In the genomic region with DNA sequence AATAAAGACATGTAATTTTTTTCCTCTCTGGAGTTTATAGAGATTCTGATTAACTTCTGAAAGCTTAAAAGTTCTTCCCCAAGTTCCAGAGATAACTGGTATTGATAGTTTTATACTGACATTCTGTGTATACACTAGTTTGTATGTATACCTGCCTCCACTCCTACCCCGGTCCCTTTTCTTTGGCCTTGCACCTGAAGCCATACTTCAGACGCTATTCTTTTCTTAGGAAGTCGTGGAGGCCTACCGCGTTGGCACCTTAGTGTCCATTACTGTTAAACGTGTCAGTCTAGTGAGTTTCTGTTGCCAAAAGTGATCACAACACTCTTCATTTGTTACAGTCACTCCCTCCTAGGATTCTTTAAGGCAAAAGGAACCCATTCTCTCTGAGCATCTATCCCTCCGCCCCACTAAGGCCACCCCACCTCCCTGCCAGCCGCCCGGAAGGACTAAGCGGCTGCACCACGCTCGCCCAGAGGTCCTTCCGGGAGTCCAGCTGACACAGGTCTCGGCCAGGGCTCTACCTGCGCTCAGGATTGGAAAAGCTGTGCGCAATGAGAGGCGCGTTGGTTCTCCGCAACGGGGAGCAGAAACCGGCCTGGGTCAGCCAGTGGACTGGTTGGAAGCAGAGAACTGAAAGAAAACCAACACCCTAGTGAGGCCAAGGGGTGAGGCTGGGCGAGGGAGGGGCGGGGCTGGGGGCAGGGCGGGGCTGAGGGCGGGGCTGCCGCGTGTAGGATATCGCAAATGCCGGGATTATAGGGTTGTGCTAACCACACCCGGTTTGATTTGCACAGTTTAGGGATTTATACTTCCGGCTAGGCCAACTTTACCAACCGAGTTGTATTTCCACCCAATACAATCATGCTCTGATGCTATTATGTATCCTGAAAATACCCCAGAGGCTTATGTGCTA, we compare ENCODE assay signal across 8 mouse cellular contexts. TPM values are rescaled to one million over a fixed set of nuclear protein-coding genes. Genes with fewer than 3 reads are reported as not detected.
DNase-seq lines count a peak whose midpoint lies in the region; ATAC-seq and TF ChIP-seq lines count a peak whose summit lies in the region.

Tep1 (minus strand) TSS at position 672 of the 916 bp plus-strand sequence.

- H3K27ac ChIP-seq in CH12.LX (ENCODE audit: insufficient read depth, low read depth), result peak within 1 kb of the TSS; percentile 89
- peak within 1 kb of the TSS; percentile 59 to 88 for H3K27ac ChIP-seq in heart, embryonic 14.5 days (replicated peaks in 1 of 2; ENCODE audit: control insufficient read depth in 1 of 2, insufficient read depth in 1 of 2, low read depth in 2 of 2, low read length in 2 of 2)
- no peak within 1 kb of the TSS for H3K27ac ChIP-seq in liver, embryonic 14.5 days
- peak within 1 kb of the TSS; percentile 77 for H3K27ac ChIP-seq in stomach, embryonic 15.5 days

- peak within 1 kb of the TSS; percentile 77 for H3K4me2 ChIP-seq in CH12.LX (ENCODE audit: insufficient read depth, low read depth, poor library complexity, severe bottlenecking)
- H3K4me2 ChIP-seq in heart, embryonic 14.5 days (ENCODE audit: low read length), result peak within 1 kb of the TSS; percentile 60
- H3K4me2 ChIP-seq in liver, embryonic 14.5 days (ENCODE audit: low read depth), result peak within 1 kb of the TSS; percentile 70
- peak within 1 kb of the TSS; percentile 59 for H3K4me2 ChIP-seq in stomach, embryonic 15.5 days

- H3K9ac ChIP-seq in CH12.LX (ENCODE audit: insufficient read depth, low read depth), result peak within 1 kb of the TSS; percentile 92
- H3K9ac ChIP-seq in heart, embryonic 14.5 days (ENCODE audit: low read length), result peak within 1 kb of the TSS; percentile 63
- peak within 1 kb of the TSS; percentile 47 for H3K9ac ChIP-seq in liver, embryonic 14.5 days (replicated peaks)
- peak within 1 kb of the TSS; percentile 35; the same call in 1 of the 2 replicates for H3K9ac ChIP-seq in stomach, embryonic 15.5 days

- H3K79me2 ChIP-seq in CH12.LX (replicated peaks; ENCODE audit: control insufficient read depth, extremely low read depth, insufficient read depth, poor library complexity, severe bottlenecking), result no peaks in the 10 kb centered on the region; the same call in 1 of the 2 replicates

- peaks cover 0 to 25% of the 10 kb centered on the region in 2 experiments; a peak in 2 of 4 replicates for H3K4me1 ChIP-seq in CH12.LX (ENCODE audit: control insufficient read depth in 1 of 2, insufficient read depth in 2 of 2)
- H3K4me1 ChIP-seq in heart, embryonic 14.5 days (ENCODE audit: control insufficient read depth in 2 of 2, insufficient read depth in 2 of 2, low read length in 2 of 2), result peaks cover 2 to 3% of the 10 kb centered on the region in 2 experiments; a peak in 1 of 4 replicates
- H3K4me1 ChIP-seq in liver, embryonic 14.5 days (replicated peaks; ENCODE audit: control insufficient read depth in 2 of 2, insufficient read depth in 2 of 2, low read length in 1 of 2), result peaks cover 0 to 11% of the 10 kb centered on the region in 2 experiments; a peak in 2 of 4 replicates
- 0 out of 2 replicates have a peak, but pooled peaks cover 4% of the 10 kb centered on the region for H3K4me1 ChIP-seq in stomach, embryonic 15.5 days

- no peak for TF ChIP-seq CTCF in CH12.LX (conservative IDR thresholded peaks at IDR 0.05 in 1 of 2, IDR thresholded peaks at IDR 0.05 in 1 of 2; ENCODE audit: low read depth in 2 of 2, low read length in 2 of 2)
- TF ChIP-seq CTCF in liver, embryonic 14.5 days (IDR thresholded peaks at IDR 0.05; ENCODE audit: low read depth), result no peak

- H3K27me3 ChIP-seq in CH12.LX (replicated peaks), result no peaks in the 10 kb centered on the region
- no peaks in the 10 kb centered on the region for H3K27me3 ChIP-seq in heart, embryonic 14.5 days (ENCODE audit: control insufficient read depth, insufficient read depth, low read length)
- H3K27me3 ChIP-seq in liver, embryonic 14.5 days (ENCODE audit: control insufficient read depth, insufficient read depth, low read length), result no peaks in the 10 kb centered on the region
- H3K27me3 ChIP-seq in stomach, embryonic 15.5 days (replicated peaks), result no peaks in the 10 kb centered on the region

- TF ChIP-seq EP300 in CH12.LX (IDR thresholded peaks at IDR 0.05; ENCODE audit: low read length), result no peak
- TF ChIP-seq EP300 in liver, embryonic 14.5 days (IDR thresholded peaks at IDR 0.05; ENCODE audit: low read depth), result no peak

- 7% methylated on average over 32 of the region's 32 CpGs for WGBS in heart, embryonic 14.5 days
- WGBS in liver, embryonic 14.5 days (ENCODE audit: insufficient replicate concordance), result 4% methylated on average over 32 of the region's 32 CpGs
- 5% methylated on average over 32 of the region's 32 CpGs for WGBS in stomach, embryonic 15.5 days

- no peaks in the 10 kb centered on the region for H3K9me3 ChIP-seq in CH12.LX (replicated peaks; ENCODE audit: low read length)
- H3K9me3 ChIP-seq in heart, embryonic 14.5 days (ENCODE audit: control insufficient read depth, low read length), result no peaks in the 10 kb centered on the region
- no peaks in the 10 kb centered on the region for H3K9me3 ChIP-seq in liver, embryonic 14.5 days (ENCODE audit: control insufficient read depth, low read length)
- no peaks in the 10 kb centered on the region for H3K9me3 ChIP-seq in stomach, embryonic 15.5 days

- dilution Hi-C loops in CH12.LX (cut with MboI; ENCODE audit: extremely low pct_ligation_motif_present, extremely low pct_unique_long_range_greater_than_20kb, low sequenced_read_pairs), result no loop called here

- H3K4me3 ChIP-seq in CH12.LX (replicated peaks in 1 of 3; ENCODE audit: low read depth in 2 of 3, low read length in 2 of 3, poor library complexity in 1 of 3), result peak within 1 kb of the TSS; percentile 74 to 97 (median 80)
- H3K4me3 ChIP-seq in heart, embryonic 14.5 days (ENCODE audit: control insufficient read depth in 1 of 2, insufficient read depth in 1 of 2, low read depth in 1 of 2, low read length in 2 of 2), result peak within 1 kb of the TSS; percentile 53 to 97
- peak within 1 kb of the TSS; percentile 61 to 69 for H3K4me3 ChIP-seq in liver, embryonic 14.5 days (ENCODE audit: insufficient read depth in 1 of 2, low read depth in 2 of 2, low read length in 2 of 2)
- H3K4me3 ChIP-seq in stomach, embryonic 15.5 days (replicated peaks), result peak within 1 kb of the TSS; percentile 57

- TF ChIP-seq POLR2A in CH12.LX (IDR thresholded peaks at IDR 0.05; ENCODE audit: low read depth, low read length), result peak; percentile 75

- peak; percentile 76 for ATAC-seq in heart, embryonic 14.5 days (ENCODE audit: insufficient number of reproducible peaks, insufficient read depth, low FRiP score, low read depth)
- peak; percentile 89 for ATAC-seq in liver, embryonic 14.5 days (ENCODE audit: insufficient read depth)
- ATAC-seq in stomach, embryonic 15.5 days (ENCODE audit: insufficient read depth, low FRiP score, low read depth), result peak; percentile 92

- peak; percentile 85 for DNase-seq in CH12.LX (ENCODE audit: extremely low read depth)
- DNase-seq in c-Kit-negative CD71-positive TER-119-positive erythroid progenitor cells, embryonic 14.5 days (ENCODE audit: low read depth, low spot score), result peak; percentile 13
- peak; percentile 51 for DNase-seq in fibroblast of lung, adult 2 months (ENCODE audit: low read depth)
- DNase-seq in kidney, postnatal 10 days, result peak; percentile 78
- DNase-seq in liver, embryonic 14.5 days (ENCODE audit: low read depth in 3 of 3, low spot score in 3 of 3), result peak; percentile 31 to 38 (median 32)
- peak; percentile 83 for DNase-seq in neural tube, embryonic 10.5 days (ENCODE audit: extremely low spot score, low spot score)

- H3K36me3 ChIP-seq in CH12.LX (replicated peaks in 1 of 2; ENCODE audit: control insufficient read depth in 1 of 2, insufficient read depth in 1 of 2, low read length in 1 of 2), result peaks cover 9 to 31% of the 10 kb centered on the region in 2 experiments
- H3K36me3 ChIP-seq in heart, embryonic 14.5 days (ENCODE audit: control insufficient read depth, insufficient read depth, low read length), result peaks cover 7% of the 10 kb centered on the region; the same call in 1 of the 2 replicates
- no peaks in the 10 kb centered on the region for H3K36me3 ChIP-seq in liver, embryonic 14.5 days (replicated peaks; ENCODE audit: control insufficient read depth, insufficient read depth, low read depth)
- peaks cover 3% of the 10 kb centered on the region; the same call in 1 of the 2 replicates for H3K36me3 ChIP-seq in stomach, embryonic 15.5 days

- in situ Hi-C loops in CH12.LX (cut with MboI; ENCODE audit: low pct_ligation_motif_present, low pct_unique_long_range_greater_than_20kb, low sequenced_read_pairs), result no loop called here

- no peak for TF ChIP-seq RAD21 in CH12.LX (IDR thresholded peaks at IDR 0.05; ENCODE audit: low read depth, low read length)

TF ChIP-seq in CH12.LX, 34 proteins besides CTCF, POLR2A, EP300 and RAD21:
- TF ChIP-seq MXI1 (IDR thresholded peaks at IDR 0.05; ENCODE audit: low read depth, low read length), result peak; percentile 67; the same call in 1 of the 2 replicates
- peak; percentile 76 for TF ChIP-seq ELF1 (IDR thresholded peaks at IDR 0.05; ENCODE audit: low read depth, low read length)
- peak; percentile 78 for TF ChIP-seq TCF12 (IDR thresholded peaks at IDR 0.05; ENCODE audit: low read depth, low read length)
- peak; percentile 82 for TF ChIP-seq HCFC1 (IDR thresholded peaks at IDR 0.05; ENCODE audit: low read depth, low read length)
- TF ChIP-seq IRF4 (IDR thresholded peaks at IDR 0.05; ENCODE audit: low read depth, low read length), result peak; percentile 29; the same call in 1 of the 2 replicates
- TF ChIP-seq MYC (IDR thresholded peaks at IDR 0.05; ENCODE audit: low read depth, low read length), result no peak
- TF ChIP-seq USF1 (IDR thresholded peaks at IDR 0.05; ENCODE audit: low read depth, low read length), result no peak
- 0 out of 2 replicates have a peak, but pooled peaks have one; percentile 37 for TF ChIP-seq MAX (IDR thresholded peaks at IDR 0.05; ENCODE audit: low read length)
- peak; percentile 55; the same call in 1 of the 2 replicates for TF ChIP-seq MAZ (IDR thresholded peaks at IDR 0.05; ENCODE audit: low read depth, low read length)
- peak; percentile 70 for TF ChIP-seq NELFE (IDR thresholded peaks at IDR 0.05; ENCODE audit: low read depth, low read length)
- no peak for TF ChIP-seq TBP (conservative IDR thresholded peaks at IDR 0.05; ENCODE audit: low read depth, low read length)

RNA-seq across cellular contexts. Expression of gene Tep1, which starts in this region (rescaled TPM):
- total RNA-seq in CH12.LX (2012; rRNA removed) (12.2 and 14.7 TPM in 2 replicates), CH12.LX (2014; rRNA removed) (3.5 and 4.1 TPM in 2 replicates)
- polyA plus RNA-seq in CH12.LX (2012; ENCODE audit: insufficient read length, low read depth), result 12.9 and 14.0 TPM in 2 replicates
- 6.6 and 8.3 TPM in 2 replicates for polyA plus RNA-seq in heart, embryonic 14.5 days (2014; fragmentation: Nextera tagmentation; extraction: Ambion mirVana)
- polyA plus RNA-seq in liver, embryonic 14.5 days (2012; rRNA removed), result 1.5 and 2.2 TPM in 2 replicates
- 3.0 and 4.1 TPM in 2 replicates for polyA plus RNA-seq in liver, embryonic 14.5 days (2014; fragmentation: Nextera tagmentation; extraction: Ambion mirVana)
- 6.4 and 7.3 TPM in 2 replicates for polyA plus RNA-seq in stomach, embryonic 15.5 days (2015; fragmentation: Nextera tagmentation; extraction: Ambion mirVana)

Comparison
In these comparisons a context has a peak if more than half of its experiments do, and no peak if none do; other contexts are left out.
1. DNase-seq: peak in every context shown above with its lines; median percentile 85 in CH12.LX; 83 in neural tube, embryonic 10.5 days; 78 in kidney, postnatal 10 days; 51 in fibroblast of lung, adult 2 months; 32 in liver, embryonic 14.5 days; 13 in c-Kit-negative CD71-positive TER-119-positive erythroid progenitor cells, embryonic 14.5 days.
2. H3K9ac ChIP-seq: peak in every context shown above with its lines; median percentile 92 in CH12.LX; 63 in heart, embryonic 14.5 days; 47 in liver, embryonic 14.5 days; 35 in stomach, embryonic 15.5 days.